Mouse (Mus musculus) forebrain, embryonic 16.5 days (tissue): Measurements from ENCODE around the gene Cd300c. TPM values are rescaled to one million over a fixed set of nuclear protein-coding genes. Genes with fewer than 3 reads are reported as not detected.
"Not testable (repeated sequence)": the region's sequence is repeated elsewhere in the genome, so short reads cannot be mapped to it uniquely, and the experiment has no call there.

Experiments used
- ATAC-seq: fragments of 200-750 bp; cut with Nextera tagmentation; 2 replicates; pipeline ENCODE4 v1.8.0; 2017; ENCODE audit warnings: mild to moderate bottlenecking, moderate library complexity
- H3K27ac ChIP-seq: fragments of 300-500 bp; sonication (generic); 2 replicates; pipeline ENCODE4 v1.5.1; 2014; ENCODE audit warnings: low read length, control low read depth
- H3K27me3 ChIP-seq: fragments of 300-500 bp; sonication (generic); replicated peaks from 2 replicates; pipeline ENCODE4 v1.6.1; 2014; ENCODE audit warnings: low read length; ENCODE audit not compliant: control insufficient read depth, insufficient read depth
- H3K36me3 ChIP-seq: fragments of 300-500 bp; sonication (generic); 2 replicates; pipeline ENCODE4 v1.6.1; 2014; ENCODE audit not compliant: control insufficient read depth, insufficient read depth
- H3K4me1 ChIP-seq: fragments of 300-500 bp; sonication (generic); replicated peaks from 2 replicates; pipeline ENCODE4 v1.6.1; 2014; ENCODE audit warnings: low read length; ENCODE audit not compliant: control insufficient read depth, insufficient read depth
- H3K4me2 ChIP-seq: fragments of 300-500 bp; sonication (generic); 2 replicates; pipeline ENCODE4 v1.6.1; 2014; ENCODE audit warnings: mild to moderate bottlenecking, low read length, control low read depth
- H3K4me3 ChIP-seq: fragments of 300-500 bp; sonication (generic); replicated peaks from 2 replicates; pipeline ENCODE4 v1.5.1; 2014; ENCODE audit warnings: mild to moderate bottlenecking, low read length, control low read depth
- H3K9ac ChIP-seq: fragments of 300-500 bp; sonication (generic); replicated peaks from 2 replicates; pipeline ENCODE4 v1.6.1; 2014; ENCODE audit warnings: low read depth, low read length, control low read depth
- H3K9me3 ChIP-seq: fragments of 300-500 bp; sonication (generic); 2 replicates; pipeline ENCODE4 v1.6.1; 2016; ENCODE audit warnings: low read length; ENCODE audit not compliant: control insufficient read depth
- WGBS: fragments of 180-500 bp; shearing (Covaris S2); extraction: QIAGEN DNeasy Blood & Tissue Kit; methylation state at CpG from one replicate; pipeline ENCODE4 v1.1.7; 2014; 5-methylcytosine and 5-hydroxymethylcytosine counted together
- polyA plus RNA-seq: library from polyadenylated mRNA; unstranded; fragments of >200 nt; fragmentation: Nextera tagmentation; extraction: Ambion mirVana; gene quantifications from 2 replicates; pipeline ENCODE4 v1.2.1, GENCODE M21; 2015

Cd300c gene
- not detected in 2 replicates for polyA plus RNA-seq

- WGBS = 84% methylated on average over 9 of the region's 9 CpGs
- Histone ChIP-seq H3K36me3 (no peaks in the 10 kb centered on the region), H3K27ac (no peak within 1 kb of the TSS), H3K4me3 (no peak within 1 kb of the TSS), H3K27me3 (no peaks in the 10 kb centered on the region), H3K9me3 (no peaks in the 10 kb centered on the region; the same call in 1 of the 2 replicates), H3K4me2 (no peak within 1 kb of the TSS), H3K4me1 (no peaks in the 10 kb centered on the region), H3K9ac (no peak within 1 kb of the TSS)
- ATAC-seq = no peak
These were observed at the start of gene Cd300c for GRCm38 (mm10) chr11:114968752-114969207. Gene Cd300c (minus strand): TSS chr11:114969157.

GRCm38 (mm10) chr11:115016093-115016492, 47.1 kb upstream of the Cd300c start, which contains the start of gene Cd300ld2:
Gene Cd300ld2 (minus strand): TSS chr11:115016193.
- ATAC-seq, H3K4me1 ChIP-seq, H3K9ac ChIP-seq, H3K4me2 ChIP-seq, H3K4me3 ChIP-seq, H3K27ac ChIP-seq, H3K27me3 ChIP-seq, H3K36me3 ChIP-seq, H3K9me3 ChIP-seq: not testable (repeated sequence)
- WGBS = no CpG with 5 or more reads among the region's 7 CpGs

- Histone ChIP-seq H3K4me1 (no peaks in the 10 kb centered on the region), H3K4me2 (no peak overlapping the region), H3K9me3 (no peaks in the 10 kb centered on the region), H3K27me3 (no peaks in the 10 kb centered on the region), H3K4me3 (no peak overlapping the region), H3K36me3 (no peaks in the 10 kb centered on the region), H3K27ac (no peak overlapping the region), H3K9ac (no peak overlapping the region)
- ATAC-seq = no peak
- WGBS = 87% methylated on average over 5 of the region's 5 CpGs
These were observed 35.1 kb upstream of the Cd300c start for GRCm38 (mm10) chr11:115004070-115004469.

- H3K36me3 ChIP-seq = no peaks in the 10 kb centered on the region
- no peak within 1 kb of the TSS for H3K4me2 ChIP-seq
- ATAC-seq = no peak
- H3K9ac ChIP-seq = no peak within 1 kb of the TSS
- 80% methylated on average over 7 of the region's 7 CpGs for WGBS
- no peak within 1 kb of the TSS for H3K4me3 ChIP-seq
- no peaks in the 10 kb centered on the region for H3K9me3 ChIP-seq
- H3K4me1 ChIP-seq = no peaks in the 10 kb centered on the region
- H3K27me3 ChIP-seq = no peaks in the 10 kb centered on the region
- H3K27ac ChIP-seq = no peak within 1 kb of the TSS
These were observed 32.6 kb upstream of the Cd300c start, which contains the start of gene Cd300c2 for GRCm38 (mm10) chr11:115001474-115002040. Gene Cd300c2 (minus strand): TSS chr11:115001880.

- Histone ChIP-seq H3K4me1 (no peaks in the 10 kb centered on the region), H3K4me3 (no peak within 1 kb of the TSS), H3K9ac (no peak within 1 kb of the TSS), H3K4me2 (no peak within 1 kb of the TSS), H3K27ac (no peak within 1 kb of the TSS), H3K36me3 (no peaks in the 10 kb centered on the region), H3K9me3 (no peaks in the 10 kb centered on the region), H3K27me3 (no peaks in the 10 kb centered on the region)
- no peak for ATAC-seq
- 89% methylated on average over 4 of the region's 4 CpGs for WGBS
These were observed 20.8 kb upstream of the Cd300c start, which contains the start of gene Cd300ld for GRCm38 (mm10) chr11:114989793-114990192. Gene Cd300ld (minus strand): TSS chr11:114989922.

- WGBS = 77% methylated on average over 4 of the region's 4 CpGs
- Histone ChIP-seq H3K27ac (no peak overlapping the region), H3K27me3 (no peaks in the 10 kb centered on the region), H3K9ac (no peak overlapping the region), H3K4me3 (no peak overlapping the region), H3K9me3 (peaks cover 13% of the 10 kb centered on the region), H3K36me3 (no peaks in the 10 kb centered on the region), H3K4me1 (no peaks in the 10 kb centered on the region), H3K4me2 (no peak overlapping the region)
- ATAC-seq = no peak
These were observed 12.9 kb upstream of the Cd300c start for GRCm38 (mm10) chr11:114981866-114982265.

GRCm38 (mm10) chr11:114972726-114973125, 3.8 kb upstream of the Cd300c start:
- Histone ChIP-seq H3K9ac (no peak overlapping the region), H3K36me3 (no peaks in the 10 kb centered on the region), H3K27me3 (no peaks in the 10 kb centered on the region), H3K9me3 (peaks cover 3% of the 10 kb centered on the region; the same call in 1 of the 2 replicates), H3K4me1 (no peaks in the 10 kb centered on the region), H3K4me3 (no peak overlapping the region), H3K4me2 (no peak overlapping the region), H3K27ac (no peak overlapping the region)
- 79% methylated on average over 10 of the region's 10 CpGs for WGBS
- no peak for ATAC-seq

- Histone ChIP-seq H3K9me3 (no peaks in the 10 kb centered on the region), H3K27ac (no peak overlapping the region), H3K9ac (no peak overlapping the region), H3K4me3 (no peak overlapping the region), H3K36me3 (no peaks in the 10 kb centered on the region), H3K4me1 (no peaks in the 10 kb centered on the region), H3K27me3 (no peaks in the 10 kb centered on the region), H3K4me2 (no peak overlapping the region)
- ATAC-seq = no peak
- WGBS = 59% methylated on average over 3 of the region's 3 CpGs
These were observed 3.7 kb downstream of the Cd300c start for GRCm38 (mm10) chr11:114965182-114965828.

- no peak overlapping the region for H3K9ac ChIP-seq
- H3K9me3 ChIP-seq = no peaks in the 10 kb centered on the region
- H3K27ac ChIP-seq = no peak overlapping the region
- no peak overlapping the region for H3K4me2 ChIP-seq
- H3K36me3 ChIP-seq = no peaks in the 10 kb centered on the region
- H3K4me3 ChIP-seq = no peak overlapping the region
- H3K4me1 ChIP-seq = no peaks in the 10 kb centered on the region
- no peaks in the 10 kb centered on the region for H3K27me3 ChIP-seq
- no peak for ATAC-seq
- 90% methylated on average over 1 of the region's 1 CpGs for WGBS
These were observed 8.6 kb downstream of the Cd300c start for GRCm38 (mm10) chr11:114960369-114960768.
